Mouse (Mus musculus) ES-Bruce4 (cell line): ENCODE measurements around the gene Myh10. TPM values are rescaled to one million over a fixed set of nuclear protein-coding genes. Genes with fewer than 3 reads are reported as not detected.
A peak's percentile ranks its signal among the peaks of the same experiment; 100 is the strongest.

Experiments
- H3K27ac ChIP-seq: 2 replicates; pipeline ENCODE4 v1.5.1; 2012; ENCODE audit warnings: low read length, inconsistent platforms; ENCODE audit not compliant: insufficient read depth
- H3K27me3 ChIP-seq: 2 replicates; pipeline ENCODE4 v1.6.1; 2012; ENCODE audit warnings: mild to moderate bottlenecking, low read length, inconsistent platforms; ENCODE audit not compliant: control insufficient read depth, poor library complexity, insufficient read depth, severe bottlenecking
- H3K36me3 ChIP-seq: 2 replicates; pipeline ENCODE4 v1.6.1; 2012; ENCODE audit warnings: inconsistent platforms, mild to moderate bottlenecking, low read length, moderate library complexity; ENCODE audit not compliant: control insufficient read depth, poor library complexity, insufficient read depth, severe bottlenecking
- H3K4me1 ChIP-seq: one replicate; pipeline ENCODE4 v1.8.1; 2011; ENCODE audit warnings: low read length; ENCODE audit not compliant: control insufficient read depth, insufficient read depth
- H3K4me3 ChIP-seq: 2 replicates; pipeline ENCODE4 v1.5.1; 2011; ENCODE audit warnings: low read depth, mild to moderate bottlenecking, low read length
- H3K9ac ChIP-seq: 2 replicates; pipeline ENCODE4 v1.6.1; 2012; ENCODE audit warnings: low read depth, mild to moderate bottlenecking, inconsistent platforms; ENCODE audit not compliant: poor library complexity, severe bottlenecking
- H3K9me3 ChIP-seq: replicated peaks from 2 replicates; pipeline ENCODE4 v1.6.1; 2012; ENCODE audit warnings: mild to moderate bottlenecking, low read length, inconsistent platforms; ENCODE audit not compliant: control insufficient read depth, poor library complexity, insufficient read depth, severe bottlenecking
- CTCF ChIP-seq: IDR thresholded peaks from one replicate; pipeline ENCODE4 v1.8.1; 2011; ENCODE audit warnings: low read depth, low read length
- EP300 ChIP-seq: IDR thresholded peaks from 2 replicates; pipeline ENCODE4 v1.6.1; 2011; ENCODE audit warnings: low read depth, low read length; ENCODE audit not compliant: insufficient read depth
- POLR2A ChIP-seq: IDR thresholded peaks from one replicate; pipeline ENCODE4 v1.8.1; 2011; ENCODE audit warnings: low read length; ENCODE audit not compliant: insufficient read depth
- polyA plus RNA-seq: library from polyadenylated mRNA; stranded (reverse); fragments of >200 nt; gene quantifications from 2 replicates; pipeline ENCODE4 v1.2.4, GENCODE M21; 2011; ENCODE audit warnings: low read depth; ENCODE audit not compliant: missing spikeins, insufficient read depth, insufficient read length

The Myh10 gene
- polyA plus RNA-seq, 1 experiment: 157 TPM

DNA sequence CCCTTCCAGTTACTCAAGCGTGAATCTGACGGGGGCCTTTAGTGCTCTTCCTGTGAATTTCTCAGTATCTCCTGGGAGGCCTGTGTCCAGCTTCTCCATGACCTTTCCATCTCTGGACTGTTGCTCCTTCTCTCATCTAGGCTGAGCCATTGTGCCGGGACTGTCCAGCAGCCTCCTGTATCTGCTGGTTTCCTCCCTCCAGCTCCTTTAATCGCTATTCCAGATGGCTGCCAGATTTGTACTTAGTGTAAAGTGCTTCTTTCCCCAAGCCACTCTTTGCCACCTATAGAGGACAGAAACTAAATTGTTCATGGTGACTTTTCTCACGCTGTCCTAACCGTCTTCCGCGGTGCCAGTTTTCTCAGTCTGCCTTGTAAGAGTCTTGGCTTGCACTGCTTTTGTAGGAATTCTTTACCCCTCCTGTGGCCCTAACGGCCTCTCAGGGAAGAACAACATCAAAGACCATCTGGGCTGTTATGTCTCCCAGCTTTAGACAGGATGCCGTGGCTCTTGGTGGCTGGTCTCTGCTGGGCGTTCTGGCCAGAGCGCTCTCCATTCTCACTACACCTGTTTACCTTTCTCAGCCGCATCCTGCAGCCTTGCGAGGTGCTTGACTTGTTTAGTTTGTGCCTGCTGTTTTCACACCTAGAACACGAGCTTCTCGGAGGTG is 25.9 kb downstream of the Myh10 start:
- Histone ChIP-seq H3K4me1 (no peaks in the 10 kb centered on the region), H3K4me3 (no peak overlapping the region)

DNA sequence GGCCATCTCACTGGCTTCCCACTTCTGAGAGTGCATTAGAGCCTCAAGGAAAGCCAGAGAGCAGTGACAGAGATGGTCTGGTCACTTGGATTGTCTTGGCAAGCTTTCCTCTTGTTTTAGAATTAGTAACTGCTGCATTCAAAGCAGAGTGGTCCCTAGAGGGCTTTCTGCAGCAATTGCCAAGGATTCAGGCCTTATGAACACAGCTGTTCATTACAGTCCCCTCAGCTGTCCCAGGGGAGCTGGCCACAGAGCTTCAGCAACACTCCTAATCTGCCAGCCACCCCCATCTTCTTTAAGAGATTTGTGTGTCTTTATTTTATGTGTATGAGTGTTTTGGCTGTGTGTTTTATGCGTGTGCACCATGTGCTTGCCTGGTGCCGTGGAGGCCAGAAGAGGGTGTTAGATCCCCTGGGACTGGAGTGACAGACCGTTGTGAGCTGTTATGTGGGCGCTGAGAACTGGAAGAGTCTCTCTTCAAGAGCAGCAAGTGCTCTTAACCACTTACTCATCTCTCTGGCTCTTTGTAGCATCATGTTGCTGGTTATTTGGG is 27.8 kb downstream of the Myh10 start:
- Histone ChIP-seq H3K36me3 (no peaks in the 10 kb centered on the region), H3K9me3 (no peaks in the 10 kb centered on the region), H3K27me3 (no peaks in the 10 kb centered on the region), H3K27ac (no peak overlapping the region), H3K4me1 (no peaks in the 10 kb centered on the region), H3K4me3 (no peak overlapping the region), H3K9ac (no peak overlapping the region)
- no peak for TF ChIP-seq EP300
- TF ChIP-seq CTCF: no peak
- TF ChIP-seq POLR2A: no peak

More for the DNA sequence above, 25.9 kb downstream of the Myh10 start:
- TF ChIP-seq EP300: no peak
- TF ChIP-seq POLR2A: no peak
- no peak for TF ChIP-seq CTCF
- H3K9me3 ChIP-seq: no peaks in the 10 kb centered on the region
- no peaks in the 10 kb centered on the region for H3K36me3 ChIP-seq
- H3K27ac ChIP-seq: no peak overlapping the region
- no peak overlapping the region for H3K9ac ChIP-seq
- no peaks in the 10 kb centered on the region for H3K27me3 ChIP-seq

DNA sequence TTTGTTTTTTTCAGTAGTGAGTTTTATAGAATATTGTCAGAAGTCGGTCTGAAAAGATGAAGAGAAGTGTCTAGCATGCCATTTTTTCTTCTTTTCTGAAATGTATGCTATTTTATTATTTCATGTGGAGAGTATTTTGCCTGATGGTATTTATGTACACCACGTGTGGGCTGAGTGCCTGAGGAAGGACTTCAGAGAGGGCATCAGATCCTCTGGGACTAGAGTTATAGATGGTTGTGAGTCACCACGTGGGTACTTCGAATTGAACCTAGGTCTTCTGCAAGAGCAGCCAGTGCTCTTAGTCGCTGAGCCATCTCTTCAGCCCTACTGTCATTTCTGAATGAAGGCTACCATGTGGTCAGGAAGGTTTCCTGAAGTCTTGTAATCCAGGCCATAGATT is 28.4 kb downstream of the Myh10 start:
- Histone ChIP-seq H3K4me3 (no peak overlapping the region), H3K9ac (no peak overlapping the region), H3K27me3 (no peaks in the 10 kb centered on the region), H3K36me3 (no peaks in the 10 kb centered on the region), H3K27ac (no peak overlapping the region), H3K4me1 (no peaks in the 10 kb centered on the region), H3K9me3 (no peaks in the 10 kb centered on the region)
- TF ChIP-seq CTCF (no peak), EP300 (no peak), POLR2A (no peak)

DNA sequence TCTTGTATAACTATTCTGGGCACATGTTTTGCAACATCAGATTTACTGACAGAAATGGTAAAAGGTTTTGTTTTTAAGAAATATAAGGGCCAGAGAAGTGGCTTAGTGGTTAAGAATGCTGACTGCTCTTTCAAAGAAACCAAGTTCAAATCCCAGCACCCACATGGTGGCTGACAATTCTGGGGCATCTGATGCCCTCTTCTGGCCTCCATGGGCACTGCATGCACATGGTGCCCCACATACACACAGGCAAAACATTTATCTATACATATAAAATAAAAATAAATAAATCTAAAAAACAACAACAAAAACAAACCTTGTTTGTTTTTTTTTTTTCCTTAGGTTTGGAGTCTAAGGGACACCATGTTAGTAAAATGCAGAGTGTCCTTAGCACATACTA is 32.8 kb downstream of the Myh10 start:
- Histone ChIP-seq H3K9me3 (no peaks in the 10 kb centered on the region), H3K27me3 (no peaks in the 10 kb centered on the region), H3K27ac (no peak overlapping the region), H3K36me3 (no peaks in the 10 kb centered on the region; the same call in 1 of the 2 replicates), H3K4me3 (no peak overlapping the region), H3K9ac (no peak overlapping the region), H3K4me1 (no peaks in the 10 kb centered on the region)
- no peak for TF ChIP-seq EP300
- peak; percentile 62 for TF ChIP-seq CTCF
- no peak for TF ChIP-seq POLR2A

DNA sequence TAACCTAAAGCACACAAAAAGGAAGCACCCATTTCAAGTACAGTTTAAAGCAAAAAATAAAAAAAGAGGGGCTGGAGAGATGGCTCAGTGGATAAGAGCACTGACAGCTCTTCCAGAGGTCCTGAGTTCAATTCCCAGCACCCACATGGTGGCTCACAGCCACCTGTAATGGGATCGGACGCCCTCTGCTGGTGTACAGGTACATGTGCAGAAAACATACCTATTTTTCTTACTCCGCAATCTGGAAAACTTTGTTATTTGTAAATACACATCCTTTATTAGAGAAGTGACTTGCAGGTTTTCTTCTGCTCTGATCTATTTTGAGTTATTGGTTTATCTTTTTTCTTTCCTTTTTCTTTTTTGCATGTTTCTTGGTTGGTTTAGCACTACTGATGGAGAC is 37.3 kb downstream of the Myh10 start:
- Histone ChIP-seq H3K4me1 (no peaks in the 10 kb centered on the region), H3K9me3 (no peaks in the 10 kb centered on the region), H3K27me3 (no peaks in the 10 kb centered on the region), H3K36me3 (no peaks in the 10 kb centered on the region; the same call in 1 of the 2 replicates), H3K4me3 (no peak overlapping the region), H3K9ac (no peak overlapping the region), H3K27ac (no peak overlapping the region)
- TF ChIP-seq CTCF (peak; percentile 33), POLR2A (no peak)

DNA sequence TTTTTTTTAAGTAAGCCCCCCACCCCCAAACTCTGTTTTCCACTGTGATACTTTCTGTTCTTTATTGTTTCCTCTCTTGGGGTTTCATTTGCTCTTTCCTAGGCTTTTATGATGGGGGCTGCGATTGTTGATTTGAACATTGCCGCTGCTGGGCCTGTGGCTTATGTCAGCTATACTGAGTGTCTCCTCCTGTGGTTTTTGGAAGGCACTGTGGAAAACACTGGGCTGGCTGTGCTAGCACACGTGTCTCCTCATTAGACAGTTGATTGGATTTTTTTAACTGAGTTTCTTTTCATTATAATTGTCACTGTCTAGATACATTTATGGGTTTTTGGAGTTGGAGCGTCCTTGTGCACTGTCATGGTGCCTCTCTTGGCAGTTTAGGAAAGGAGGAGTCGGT is 39.4 kb downstream of the Myh10 start:
- Histone ChIP-seq H3K27ac (no peak overlapping the region), H3K9ac (no peak overlapping the region)

More for the DNA sequence above, 39.4 kb downstream of the Myh10 start:
- Histone ChIP-seq H3K4me1 (no peaks in the 10 kb centered on the region), H3K27me3 (no peaks in the 10 kb centered on the region), H3K36me3 (peaks cover 5% of the 10 kb centered on the region; the same call in 1 of the 2 replicates), H3K4me3 (no peak overlapping the region), H3K9me3 (no peaks in the 10 kb centered on the region)
- TF ChIP-seq CTCF (no peak), EP300 (no peak)
